Mouse (Mus musculus) mesoderm, embryonic 11.5 days (tissue): ENCODE results near the gene Zdhhc18.

Experiments used
- DNase-seq: peaks from one replicate; pipeline ENCODE4 v3.0.0-alpha.2; 2012; ENCODE audit warnings: low read depth, low spot score

The Zdhhc18 gene

GRCm38 (mm10) chr4:133559846-133560245 is 90.1 kb downstream of the Zdhhc18 start:
- no peak for DNase-seq

- DNase-seq: peak; percentile 18
Observed at GRCm38 (mm10) chr4:133557041-133557717, 92.8 kb downstream of the Zdhhc18 start.
